Mouse (Mus musculus) monocyte, adult 5-6 weeks (primary cell): ENCODE measurements around the gene Dkk2. TPM values are rescaled to one million over a fixed set of nuclear protein-coding genes. Genes with fewer than 3 reads are reported as not detected.

Experiments used
- ATAC-seq: fragments of 153-309, 156-312 bp; replicated peaks from 2 replicates; pipeline ENCODE4 v1.8.0; 2017; ENCODE audit warnings: mild to moderate bottlenecking; ENCODE audit not compliant: low TSS enrichment, insufficient number of reproducible peaks, severe bottlenecking, poor library complexity, low FRiP score
- total RNA-seq: library from RNA; stranded (forward); fragments of 200-1000, 200-491, 200-594 nt; gene quantifications from 3 replicates; pipeline ENCODE4 v1.2.3, GENCODE M21; 2017

Dkk2 gene
- total RNA-seq, 1 experiment from 2014 or later, result not detected

- no peak for ATAC-seq
Measured at GRCm38 (mm10) chr3:132227622-132228021, 142.5 kb downstream of the Dkk2 start.
